8 mouse cellular contexts compared by ENCODE assay signal in the genomic region with DNA sequence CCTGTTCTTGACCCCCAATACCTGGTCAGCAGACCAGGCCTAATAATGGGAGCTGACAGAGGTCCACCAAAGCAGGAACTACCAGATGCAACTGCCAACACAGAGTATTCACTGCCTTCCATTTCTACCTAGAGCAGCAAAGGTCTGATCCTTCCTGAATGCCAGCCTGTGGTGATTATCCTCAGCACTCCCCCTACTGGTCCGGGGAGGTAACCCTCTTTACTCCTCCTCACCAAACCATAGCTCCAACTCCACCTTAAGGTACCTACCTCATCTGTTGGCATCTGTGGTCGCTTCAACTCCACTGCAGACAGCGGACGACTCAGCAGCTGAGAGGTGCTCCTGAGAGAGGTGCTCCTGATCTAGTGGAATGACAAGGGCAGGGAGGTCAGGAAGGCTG. TPM values are rescaled to one million over a fixed set of nuclear protein-coding genes. Genes with fewer than 3 reads are reported as not detected.
DNase-seq lines count a peak whose midpoint lies in the region; ATAC-seq and TF ChIP-seq lines count a peak whose summit lies in the region.

No protein-coding gene starts in this region.

- no peak overlapping the region for H3K4me2 ChIP-seq in heart, embryonic 12.5 days

- H3K9ac ChIP-seq in heart, embryonic 12.5 days = no peak overlapping the region

- H3K9me3 ChIP-seq in heart, embryonic 12.5 days (replicated peaks) = no peaks in the 10 kb centered on the region
- H3K9me3 ChIP-seq in E14TG2a.4 (ENCODE audit: low read length) = no peaks in the 10 kb centered on the region

- WGBS in heart, embryonic 12.5 days = 50% methylated on average over 4 of the region's 4 CpGs

- no peak overlapping the region for H3K4me3 ChIP-seq in heart, embryonic 12.5 days
- no peak overlapping the region for H3K4me3 ChIP-seq in E14TG2a.4 (replicated peaks; ENCODE audit: low read length)

- H3K36me3 ChIP-seq in heart, embryonic 12.5 days = peaks cover 73% of the 10 kb centered on the region
- peaks cover 92% of the 10 kb centered on the region for H3K36me3 ChIP-seq in E14TG2a.4 (ENCODE audit: insufficient read depth, low read length)

- peaks cover 13% of the 10 kb centered on the region for H3K4me1 ChIP-seq in heart, embryonic 12.5 days (replicated peaks)
- H3K4me1 ChIP-seq in E14TG2a.4 (replicated peaks; ENCODE audit: low read depth, low read length) = peaks cover 52% of the 10 kb centered on the region

- H3K27me3 ChIP-seq in heart, embryonic 12.5 days (replicated peaks) = no peaks in the 10 kb centered on the region
- no peaks in the 10 kb centered on the region for H3K27me3 ChIP-seq in E14TG2a.4 (ENCODE audit: insufficient read depth, low read length)

- DNase-seq in heart, adult 11 months = peak; percentile 90
- peak; percentile 12 for DNase-seq in c-Kit-negative CD71-positive TER-119-positive erythroid progenitor cells, embryonic 14.5 days (ENCODE audit: low read depth, low spot score)
- DNase-seq in forelimb bud, embryonic 11.5 days (ENCODE audit: low read depth, low spot score) = peak; percentile 59
- DNase-seq in kidney, adult 9 months = peak; percentile 69
- peak; percentile 77 for DNase-seq in lung, postnatal 14 days
- peak; percentile 22 to 77 for DNase-seq in spleen, postnatal 10 days (ENCODE audit: low spot score in 2 of 2)

- no peak for ATAC-seq in heart, embryonic 12.5 days (ENCODE audit: insufficient number of reproducible peaks, low FRiP score)

- peak; percentile 81 for TF ChIP-seq CTCF in E14TG2a.4 (conservative IDR thresholded peaks at IDR 0.05; ENCODE audit: low read length)

- no peak overlapping the region for H3K27ac ChIP-seq in heart, embryonic 12.5 days (ENCODE audit: poor library complexity, severe bottlenecking)

RNA-seq across cellular contexts. Expression of a gene that starts 6.7 kb away (rescaled TPM):
- 73.0 and 88.2 TPM in 2 replicates for polyA plus RNA-seq in heart, embryonic 12.5 days (2016; fragmentation: Nextera tagmentation; extraction: Ambion mirVana)

RNA-seq across cellular contexts. Expression of a gene that starts 40.2 kb away (rescaled TPM):
- 31.0 and 32.5 TPM in 2 replicates for polyA plus RNA-seq in heart, embryonic 12.5 days (2016; fragmentation: Nextera tagmentation; extraction: Ambion mirVana)

RNA-seq across cellular contexts. Expression of a gene that starts 40.6 kb away (rescaled TPM):
- polyA plus RNA-seq in heart, embryonic 12.5 days (2016; fragmentation: Nextera tagmentation; extraction: Ambion mirVana) = not detected in 2 replicates

RNA-seq across cellular contexts. Expression of a gene that starts 56.5 kb away (rescaled TPM):
- 55.1 and 55.3 TPM in 2 replicates for polyA plus RNA-seq in heart, embryonic 12.5 days (2016; fragmentation: Nextera tagmentation; extraction: Ambion mirVana)

Comparison
In these comparisons a context has a peak if more than half of its experiments do, and no peak if none do; other contexts are left out.
1. DNase-seq: peak in every context shown above with its lines; median percentile 90 in heart, adult 11 months; 77 in lung, postnatal 14 days; 69 in kidney, adult 9 months; 59 in forelimb bud, embryonic 11.5 days; 50 in spleen, postnatal 10 days; 12 in c-Kit-negative CD71-positive TER-119-positive erythroid progenitor cells, embryonic 14.5 days.